Mouse (Mus musculus): ENCODE data around the gene Lrig1. TPM values are rescaled to one million over a fixed set of nuclear protein-coding genes. Genes with fewer than 3 reads are reported as not detected.
A peak's percentile ranks its signal among the peaks of the same experiment; 100 is the strongest.

The Lrig1 gene
- polyA plus RNA-seq, 1 experiment from 2014 or later = 13.5 TPM

DNA sequence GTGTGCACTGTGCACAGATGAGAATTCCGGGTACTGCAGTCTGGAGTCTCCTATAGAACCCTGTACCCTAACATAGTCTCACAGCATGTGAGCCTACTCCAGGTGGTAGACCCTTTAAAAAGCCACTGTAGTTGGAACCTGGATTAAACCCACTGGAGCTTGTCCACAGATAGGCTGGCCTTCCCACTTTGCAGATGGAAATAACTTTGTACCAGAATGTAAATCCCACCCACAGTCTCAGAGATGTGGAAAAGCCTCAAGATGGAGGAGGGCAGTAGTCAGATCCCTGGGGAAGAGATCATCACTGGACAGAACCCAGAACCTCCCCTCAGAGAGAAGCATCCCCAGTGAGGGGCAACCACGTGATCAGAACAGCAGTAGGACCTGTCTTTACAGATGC is 56.0 kb downstream of the Lrig1 start:
- H3K4me2 ChIP-seq = no peak overlapping the region

DNA sequence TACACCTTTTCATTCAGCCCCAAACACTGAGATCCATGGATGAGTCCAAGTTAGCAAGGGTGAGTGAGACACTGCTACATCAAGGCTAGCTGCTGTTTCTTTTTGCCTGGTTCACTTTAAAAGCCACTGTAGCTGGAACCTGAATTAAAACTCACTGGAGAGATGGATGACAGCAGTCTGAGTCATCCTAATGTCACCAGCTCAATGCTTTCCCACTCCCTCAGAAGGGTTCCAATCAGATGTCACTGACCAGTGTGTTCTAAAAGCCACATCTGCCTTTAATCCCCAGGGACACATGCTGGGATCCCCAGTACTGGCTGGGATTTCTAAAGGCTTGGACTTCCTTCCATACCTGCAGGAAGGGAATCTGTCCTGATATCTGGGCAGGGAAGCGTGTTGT is 57.9 kb downstream of the Lrig1 start:
- no peaks in the 10 kb centered on the region for H3K9me3 ChIP-seq (ENCODE audit: low read depth, low read length)
- TF ChIP-seq CTCF (IDR thresholded peaks at IDR 0.05; ENCODE audit: low read depth) = no peak
- no peak overlapping the region for H3K27ac ChIP-seq (ENCODE audit: low read depth)
- no peak overlapping the region for H3K9ac ChIP-seq
- 96% methylated on average over 1 of the region's 1 CpGs for WGBS
- no peak overlapping the region for H3K4me2 ChIP-seq
- ATAC-seq (ENCODE audit: insufficient read depth) = no peak
- H3K4me3 ChIP-seq (ENCODE audit: low read depth, low read length) = no peak overlapping the region
- DNase-seq = no peak
- H3K4me1 ChIP-seq (ENCODE audit: insufficient read depth) = peaks cover 14% of the 10 kb centered on the region
- H3K27me3 ChIP-seq (ENCODE audit: insufficient read depth, low read length) = no peaks in the 10 kb centered on the region
- no peaks in the 10 kb centered on the region for H3K36me3 ChIP-seq (ENCODE audit: insufficient read depth)

More for the DNA sequence above, 56.0 kb downstream of the Lrig1 start:
- 78% methylated on average over 2 of the region's 2 CpGs for WGBS
- no peaks in the 10 kb centered on the region for H3K36me3 ChIP-seq (ENCODE audit: insufficient read depth)
- peaks cover 21% of the 10 kb centered on the region for H3K4me1 ChIP-seq (ENCODE audit: insufficient read depth)
- DNase-seq = no peak
- no peak for ATAC-seq (ENCODE audit: insufficient read depth)
- H3K9me3 ChIP-seq (ENCODE audit: low read depth, low read length) = no peaks in the 10 kb centered on the region
- H3K4me3 ChIP-seq (ENCODE audit: low read depth, low read length) = no peak overlapping the region
- H3K27ac ChIP-seq (ENCODE audit: low read depth) = no peak overlapping the region
- no peaks in the 10 kb centered on the region for H3K27me3 ChIP-seq (ENCODE audit: insufficient read depth, low read length)
- H3K9ac ChIP-seq = no peak overlapping the region
- no peak for TF ChIP-seq CTCF (IDR thresholded peaks at IDR 0.05; ENCODE audit: low read depth)

DNA sequence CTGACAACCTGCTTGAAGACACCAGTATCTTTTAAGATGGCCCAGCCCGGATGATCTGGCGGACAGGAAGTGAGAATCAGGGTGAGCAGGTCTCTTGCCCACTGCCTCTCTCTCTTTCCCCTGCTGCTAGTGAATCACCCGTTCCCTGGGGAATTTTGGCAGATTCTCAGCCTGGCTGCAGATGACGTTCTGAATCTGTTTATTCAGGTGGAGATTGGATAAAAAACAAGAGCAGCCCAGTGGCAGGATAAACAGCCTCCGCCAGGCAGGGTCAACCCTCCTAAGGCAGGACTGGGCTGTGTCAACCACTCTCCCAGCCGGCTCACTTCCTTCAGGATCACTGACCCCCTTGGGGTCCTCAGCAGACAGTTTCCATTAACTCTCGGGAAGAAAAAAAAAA is 59.7 kb downstream of the Lrig1 start:
- peaks cover 11% of the 10 kb centered on the region for H3K4me1 ChIP-seq (ENCODE audit: insufficient read depth)
- ATAC-seq (ENCODE audit: insufficient read depth) (no peak), DNase-seq (peak; percentile 49)
- H3K27me3 ChIP-seq (ENCODE audit: insufficient read depth, low read length) = no peaks in the 10 kb centered on the region
- H3K4me2 ChIP-seq = no peak overlapping the region
- H3K9ac ChIP-seq = no peak overlapping the region
- no peak overlapping the region for H3K27ac ChIP-seq (ENCODE audit: low read depth)
- H3K36me3 ChIP-seq (ENCODE audit: insufficient read depth) = no peaks in the 10 kb centered on the region
- H3K9me3 ChIP-seq (ENCODE audit: low read depth, low read length) = no peaks in the 10 kb centered on the region
- 23% methylated on average over 7 of the region's 7 CpGs for WGBS
- no peak overlapping the region for H3K4me3 ChIP-seq (ENCODE audit: low read depth, low read length)
- TF ChIP-seq CTCF (IDR thresholded peaks at IDR 0.05; ENCODE audit: low read depth) = no peak

DNA sequence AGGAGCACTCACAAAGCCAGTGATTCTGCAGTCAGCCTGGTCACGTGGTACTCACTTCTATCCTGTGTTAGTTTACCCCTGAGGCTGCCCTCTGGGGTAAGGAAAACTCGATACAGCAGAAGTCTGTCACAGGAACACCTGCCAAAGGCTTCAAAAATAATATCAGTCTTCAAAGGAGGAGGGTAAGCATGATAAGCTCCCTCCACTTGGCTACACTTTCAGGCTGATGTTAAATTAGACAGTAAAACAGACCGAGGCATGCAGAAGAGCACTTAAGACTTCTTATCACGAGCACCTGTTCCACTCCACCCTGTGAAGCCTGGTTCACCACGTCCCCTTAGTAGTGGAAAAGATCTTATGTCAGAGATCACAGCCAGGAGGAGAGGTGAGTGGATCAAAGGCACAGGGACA is 62.9 kb downstream of the Lrig1 start:
- WGBS = 29% methylated on average over 5 of the region's 5 CpGs

DNA sequence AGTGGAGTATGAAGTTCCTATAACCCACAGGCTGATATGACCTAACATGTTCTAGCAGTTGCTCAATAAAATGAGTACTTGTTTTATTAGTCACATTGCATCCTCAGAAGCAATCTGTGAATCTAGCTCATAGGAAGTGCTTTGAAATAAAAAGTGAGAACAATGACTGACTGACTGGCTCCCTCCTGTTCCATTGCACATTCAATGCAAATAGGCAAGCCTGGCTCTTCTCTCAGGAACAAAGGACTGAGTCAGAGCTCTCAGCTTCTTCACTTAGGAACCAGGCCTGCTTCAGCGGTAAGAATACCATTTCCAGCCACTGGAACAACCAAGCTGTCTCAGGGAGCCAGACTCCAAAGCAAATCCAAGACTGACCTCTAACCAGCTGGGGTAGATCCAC is 64.6 kb downstream of the Lrig1 start:
- WGBS = 54% methylated on average over 1 of the region's 1 CpGs

More for the DNA sequence above, 62.9 kb downstream of the Lrig1 start:
- ATAC-seq (ENCODE audit: insufficient read depth) (peak; percentile 66; the same call in 1 of the 2 replicates), DNase-seq (peak; percentile 17)
- no peak overlapping the region for H3K27ac ChIP-seq (ENCODE audit: low read depth)
- H3K27me3 ChIP-seq (ENCODE audit: insufficient read depth, low read length) = no peaks in the 10 kb centered on the region
- H3K9ac ChIP-seq = no peak overlapping the region
- peaks cover 14% of the 10 kb centered on the region for H3K4me1 ChIP-seq (ENCODE audit: insufficient read depth)
- H3K4me3 ChIP-seq (ENCODE audit: low read depth, low read length) = no peak overlapping the region
- no peaks in the 10 kb centered on the region for H3K36me3 ChIP-seq (ENCODE audit: insufficient read depth)
- no peaks in the 10 kb centered on the region for H3K9me3 ChIP-seq (ENCODE audit: low read depth, low read length)
- TF ChIP-seq CTCF (IDR thresholded peaks at IDR 0.05; ENCODE audit: low read depth) = no peak
- no peak overlapping the region for H3K4me2 ChIP-seq

DNA sequence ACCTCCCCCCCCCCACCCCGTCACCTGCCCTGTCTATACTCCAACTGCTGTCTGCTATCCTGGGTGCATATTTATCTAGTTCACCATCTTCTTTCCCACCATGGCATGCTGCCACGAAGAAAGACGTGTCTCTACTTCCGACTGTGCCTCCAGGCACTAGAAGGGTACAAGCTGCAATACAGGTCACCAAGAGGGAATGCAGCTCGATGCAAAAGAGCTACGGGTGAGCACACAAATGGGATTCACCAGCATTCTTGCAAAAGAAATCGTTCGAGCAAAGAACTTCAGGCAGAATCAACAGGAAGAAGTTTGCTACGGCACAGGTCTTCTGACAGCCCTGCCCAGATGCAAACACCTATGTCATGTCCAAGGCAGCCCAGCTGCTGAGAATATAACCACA is 65.2 kb downstream of the Lrig1 start:
- no peak for TF ChIP-seq CTCF (IDR thresholded peaks at IDR 0.05; ENCODE audit: low read depth)
- no peak for ATAC-seq (ENCODE audit: insufficient read depth)
- H3K4me1 ChIP-seq (ENCODE audit: insufficient read depth) = peaks cover 11% of the 10 kb centered on the region

More for the DNA sequence above, 64.6 kb downstream of the Lrig1 start:
- H3K4me1 ChIP-seq (ENCODE audit: insufficient read depth) = peaks cover 14% of the 10 kb centered on the region
- H3K4me3 ChIP-seq (ENCODE audit: low read depth, low read length) = no peak overlapping the region
- H3K27ac ChIP-seq (ENCODE audit: low read depth) = no peak overlapping the region
- no peak overlapping the region for H3K9ac ChIP-seq
- no peak for TF ChIP-seq CTCF (IDR thresholded peaks at IDR 0.05; ENCODE audit: low read depth)
- no peak overlapping the region for H3K4me2 ChIP-seq
- DNase-seq (no peak), ATAC-seq (ENCODE audit: insufficient read depth) (no peak)
- H3K9me3 ChIP-seq (ENCODE audit: low read depth, low read length) = no peaks in the 10 kb centered on the region
- H3K27me3 ChIP-seq (ENCODE audit: insufficient read depth, low read length) = no peaks in the 10 kb centered on the region
- H3K36me3 ChIP-seq (ENCODE audit: insufficient read depth) = no peaks in the 10 kb centered on the region

DNA sequence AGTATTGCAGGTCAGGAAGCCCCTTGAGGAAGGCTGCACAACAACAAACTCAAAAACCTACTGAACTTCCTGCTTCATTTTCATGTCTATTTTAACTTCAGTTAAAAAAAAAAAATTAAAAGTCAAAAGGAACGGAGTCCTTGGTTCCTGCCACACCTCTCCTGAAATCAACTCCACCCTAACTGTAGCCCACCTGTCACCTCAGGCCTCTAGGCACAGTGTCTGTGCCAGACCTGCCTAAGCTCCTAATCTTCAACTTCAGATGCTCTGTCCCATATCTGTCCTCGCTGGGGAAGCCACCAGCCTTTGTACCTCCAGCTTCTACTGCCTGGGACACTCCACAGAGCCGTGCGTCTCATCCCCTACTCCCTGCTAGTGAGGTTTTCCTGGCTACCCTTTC is 65.7 kb downstream of the Lrig1 start:
- no peak for TF ChIP-seq CTCF (IDR thresholded peaks at IDR 0.05; ENCODE audit: low read depth)
- Histone ChIP-seq H3K27ac (ENCODE audit: low read depth) (no peak overlapping the region), H3K36me3 (ENCODE audit: insufficient read depth) (no peaks in the 10 kb centered on the region), H3K4me3 (ENCODE audit: low read depth, low read length) (no peak overlapping the region), H3K9me3 (ENCODE audit: low read depth, low read length) (no peaks in the 10 kb centered on the region), H3K27me3 (ENCODE audit: insufficient read depth, low read length) (no peaks in the 10 kb centered on the region), H3K9ac (no peak overlapping the region), H3K4me2 (no peak overlapping the region), H3K4me1 (ENCODE audit: insufficient read depth) (peaks cover 11% of the 10 kb centered on the region)
- WGBS = 76% methylated on average over 4 of the region's 4 CpGs
- no peak for ATAC-seq (ENCODE audit: insufficient read depth)
- no peak for DNase-seq

More for the DNA sequence above, 65.2 kb downstream of the Lrig1 start:
- DNase-seq = no peak
- no peak overlapping the region for H3K4me2 ChIP-seq
- no peak overlapping the region for H3K27ac ChIP-seq (ENCODE audit: low read depth)
- 65% methylated on average over 9 of the region's 9 CpGs for WGBS
- H3K9ac ChIP-seq = no peak overlapping the region
- no peaks in the 10 kb centered on the region for H3K9me3 ChIP-seq (ENCODE audit: low read depth, low read length)
- H3K4me3 ChIP-seq (ENCODE audit: low read depth, low read length) = no peak overlapping the region
- no peaks in the 10 kb centered on the region for H3K27me3 ChIP-seq (ENCODE audit: insufficient read depth, low read length)
- no peaks in the 10 kb centered on the region for H3K36me3 ChIP-seq (ENCODE audit: insufficient read depth)

DNA sequence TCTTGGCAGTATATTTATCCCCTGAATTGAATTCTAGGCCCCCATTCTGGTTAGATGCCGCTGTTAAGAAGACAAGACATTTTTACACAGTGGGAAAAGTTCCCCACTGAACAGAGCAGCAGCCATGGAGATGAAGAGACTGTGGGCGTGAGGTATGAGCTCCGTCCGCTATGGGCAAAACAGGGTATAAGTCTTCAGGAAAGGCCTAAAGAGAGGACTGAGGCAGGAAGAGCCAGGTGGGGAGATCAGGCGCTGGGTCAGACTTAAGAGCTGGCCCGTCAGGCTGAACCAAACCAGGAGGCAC is 68.2 kb downstream of the Lrig1 start:
- DNase-seq = no peak
- peak overlapping the region; percentile 69 for H3K27ac ChIP-seq (ENCODE audit: low read depth)
- WGBS = 81% methylated on average over 6 of the region's 6 CpGs

More for the DNA sequence above, 68.2 kb downstream of the Lrig1 start:
- peaks cover 7% of the 10 kb centered on the region; the same call in 1 of the 2 replicates for H3K4me1 ChIP-seq (ENCODE audit: insufficient read depth)
- H3K36me3 ChIP-seq (ENCODE audit: insufficient read depth) = 0 out of 2 replicates have a peak, but pooled peaks cover 9% of the 10 kb centered on the region
- no peak for TF ChIP-seq CTCF (IDR thresholded peaks at IDR 0.05; ENCODE audit: low read depth)
- H3K9me3 ChIP-seq (ENCODE audit: low read depth, low read length) = no peaks in the 10 kb centered on the region
- H3K9ac ChIP-seq = no peak overlapping the region
- H3K4me3 ChIP-seq (ENCODE audit: low read depth, low read length) = no peak overlapping the region
- no peak overlapping the region for H3K4me2 ChIP-seq
- no peaks in the 10 kb centered on the region for H3K27me3 ChIP-seq (ENCODE audit: insufficient read depth, low read length)
- no peak for ATAC-seq (ENCODE audit: insufficient read depth)

Data from lung, embryonic 14.5 days (tissue).